Mouse (Mus musculus) adipocyte (in vitro differentiated cells): ENCODE data around the gene Hist1h2af.

ENCODE experiments used
- DNase-seq: peaks from one replicate; pipeline ENCODE4 v3.0.0-alpha.2; 2016; ENCODE audit warnings: low spot score

Gene Hist1h2af

GRCm38 (mm10) chr13:23533560-23534367, at the start of gene Hist1h2af:
Gene Hist1h2af, plus strand, starts transcription at chr13:23533906.
- peak; percentile 83 for DNase-seq

- DNase-seq = no peak
Observed at GRCm38 (mm10) chr13:23485271-23485670, 48.4 kb upstream of the Hist1h2af start.

GRCm38 (mm10) chr13:23488400-23489322, 45.0 kb upstream of the Hist1h2af start, which contains the start of gene Btn2a2:
Gene Btn2a2, minus strand, starts transcription at chr13:23488857.
- DNase-seq = no peak

GRCm38 (mm10) chr13:23490863-23491262, 42.8 kb upstream of the Hist1h2af start:
- DNase-seq = no peak

DNA sequence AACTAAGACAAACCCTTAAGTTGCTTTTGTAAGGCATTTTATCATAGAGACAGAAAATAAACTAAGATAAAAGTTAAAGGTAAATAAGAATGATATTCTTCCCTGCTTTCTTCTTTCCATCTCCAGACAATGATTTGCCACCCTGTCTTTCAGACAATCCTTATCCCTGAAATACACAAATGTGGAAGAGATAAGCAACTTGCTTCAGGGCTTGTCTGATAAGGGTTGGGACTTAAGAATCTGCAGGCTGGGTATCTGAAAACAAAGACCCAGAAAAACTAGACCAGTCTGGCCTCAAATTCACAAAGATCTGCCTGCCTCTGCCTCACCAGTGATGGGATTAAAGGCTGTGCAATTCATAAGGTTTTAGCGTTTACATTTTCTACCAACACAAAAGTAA, 42.4 kb upstream of the Hist1h2af start:
- DNase-seq = no peak

DNA sequence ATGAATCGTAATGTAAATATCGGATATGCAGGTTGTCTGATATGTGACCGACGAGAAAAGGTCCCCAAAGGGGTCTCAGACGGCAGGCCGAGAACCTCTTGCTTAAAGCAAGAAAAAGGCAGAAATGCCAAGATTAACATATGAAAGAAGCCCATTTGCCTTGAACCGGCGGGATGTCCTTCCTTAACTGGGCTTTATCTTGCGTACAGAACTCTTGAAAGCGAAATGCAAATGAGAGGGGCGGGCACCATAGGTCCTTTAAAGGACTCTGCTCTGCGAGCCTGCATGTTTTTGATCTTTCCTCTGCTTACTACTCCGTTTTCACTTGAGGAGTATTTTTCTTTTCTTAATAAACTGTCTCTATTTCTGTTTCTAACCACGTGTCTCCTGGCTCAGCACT, 41.7 kb upstream of the Hist1h2af start:
- DNase-seq = no peak

- DNase-seq = no peak
Observed at GRCm38 (mm10) chr13:23495526-23495925, 38.2 kb upstream of the Hist1h2af start.

DNA sequence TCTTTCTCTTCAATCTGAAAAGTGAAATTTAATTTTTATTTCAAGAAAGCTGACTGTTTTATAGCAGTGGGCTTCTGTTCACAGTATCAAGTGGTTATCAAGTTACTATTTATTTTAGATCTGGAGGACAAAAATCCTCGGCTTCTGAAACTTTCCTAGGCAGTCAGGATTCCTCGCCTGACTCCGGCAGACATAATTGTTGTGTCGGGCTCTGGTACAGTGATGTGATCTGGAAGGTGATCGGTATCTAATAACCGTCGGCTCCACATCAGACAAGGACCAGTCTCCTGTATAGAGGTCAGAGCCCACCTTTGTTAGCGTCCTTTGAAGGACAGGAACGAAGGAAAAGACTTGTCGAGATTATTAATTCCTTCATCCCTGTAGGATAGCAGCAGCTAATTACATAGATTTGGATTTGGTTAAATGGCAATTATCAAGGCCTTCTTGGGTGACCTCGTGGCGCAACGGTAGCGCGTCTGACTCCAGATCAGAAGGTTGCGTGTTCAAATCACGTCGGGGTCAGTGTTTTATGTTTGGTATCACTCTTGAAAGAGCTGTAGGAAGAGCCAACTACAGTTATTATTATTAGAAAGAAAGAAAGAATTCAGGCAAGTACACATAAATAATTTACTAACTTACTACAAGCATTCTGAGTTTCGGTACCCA, 35.9 kb upstream of the Hist1h2af start:
- peak; percentile 50 for DNase-seq

DNA sequence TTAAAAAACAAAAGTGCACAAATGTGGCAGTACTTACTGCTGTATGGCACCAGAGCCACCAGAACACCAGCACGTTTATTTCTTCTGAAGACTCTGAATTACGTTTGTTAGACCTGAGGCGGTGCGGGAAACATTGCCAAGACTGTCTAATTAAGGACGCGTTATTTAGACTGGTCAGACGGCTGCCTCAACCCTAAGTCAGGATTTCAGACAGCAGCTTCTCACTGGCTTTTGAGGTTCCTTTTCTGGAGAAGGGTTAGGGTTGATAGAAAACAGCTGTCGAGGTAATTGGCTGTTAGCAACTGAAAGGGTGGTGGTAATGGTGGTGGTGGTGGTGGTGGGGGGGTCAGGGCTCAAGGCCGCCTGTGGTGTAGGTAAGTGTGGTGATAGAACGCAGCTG, 35.1 kb upstream of the Hist1h2af start:
- no peak for DNase-seq

GRCm38 (mm10) chr13:23499943-23500342, 33.8 kb upstream of the Hist1h2af start:
- DNase-seq = no peak

- no peak for DNase-seq
Observed at GRCm38 (mm10) chr13:23500424-23501200, 33.1 kb upstream of the Hist1h2af start.

- no peak for DNase-seq
Observed at GRCm38 (mm10) chr13:23501511-23501910, 32.2 kb upstream of the Hist1h2af start.

DNA sequence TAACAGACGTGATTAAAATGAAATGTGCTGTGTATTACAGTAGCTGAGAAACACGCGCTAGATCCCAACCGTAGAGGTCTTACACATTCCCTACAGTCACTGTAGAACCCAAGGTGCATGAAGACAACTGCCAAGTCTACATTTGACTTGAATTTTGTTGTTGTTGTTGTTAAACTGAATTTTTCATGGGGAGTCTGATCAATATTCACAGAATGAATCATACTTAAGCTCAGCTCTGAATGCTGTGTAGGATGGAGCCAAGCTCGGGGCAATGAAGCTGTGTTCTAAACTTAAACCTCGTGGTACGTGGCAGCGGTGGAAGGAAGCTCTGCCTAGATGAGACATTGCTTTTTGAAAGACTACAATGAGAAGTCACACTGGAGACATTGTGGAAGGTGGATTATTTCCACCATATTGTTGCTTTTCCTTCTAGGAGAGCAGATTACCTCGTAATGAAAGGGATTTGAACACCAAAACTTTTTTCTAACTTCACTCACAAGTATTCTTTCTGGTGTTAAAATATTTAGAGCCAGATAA, 31.6 kb upstream of the Hist1h2af start:
- no peak for DNase-seq

DNA sequence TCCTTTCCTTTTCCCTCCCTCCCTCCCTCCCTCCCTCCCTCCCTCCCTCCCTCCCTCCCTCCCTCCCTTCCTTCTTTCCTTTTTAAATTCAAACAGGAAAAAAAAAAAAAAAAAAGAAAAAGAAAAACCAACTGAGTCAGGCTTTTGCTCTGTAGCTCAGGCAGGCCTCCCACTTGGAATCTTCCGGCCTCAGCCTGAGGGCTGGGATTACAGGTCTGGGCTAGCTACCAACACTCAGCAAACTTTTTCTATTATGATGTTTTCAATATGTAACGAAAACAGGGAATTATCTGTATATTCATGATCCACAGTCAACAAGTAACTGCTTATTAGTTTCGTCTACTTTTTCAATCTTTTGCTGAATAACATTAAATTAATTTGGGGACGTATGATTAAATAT, 30.8 kb upstream of the Hist1h2af start:
- DNase-seq = no peak

GRCm38 (mm10) chr13:23503797-23504196, 29.9 kb upstream of the Hist1h2af start:
- peak; percentile 43 for DNase-seq

DNA sequence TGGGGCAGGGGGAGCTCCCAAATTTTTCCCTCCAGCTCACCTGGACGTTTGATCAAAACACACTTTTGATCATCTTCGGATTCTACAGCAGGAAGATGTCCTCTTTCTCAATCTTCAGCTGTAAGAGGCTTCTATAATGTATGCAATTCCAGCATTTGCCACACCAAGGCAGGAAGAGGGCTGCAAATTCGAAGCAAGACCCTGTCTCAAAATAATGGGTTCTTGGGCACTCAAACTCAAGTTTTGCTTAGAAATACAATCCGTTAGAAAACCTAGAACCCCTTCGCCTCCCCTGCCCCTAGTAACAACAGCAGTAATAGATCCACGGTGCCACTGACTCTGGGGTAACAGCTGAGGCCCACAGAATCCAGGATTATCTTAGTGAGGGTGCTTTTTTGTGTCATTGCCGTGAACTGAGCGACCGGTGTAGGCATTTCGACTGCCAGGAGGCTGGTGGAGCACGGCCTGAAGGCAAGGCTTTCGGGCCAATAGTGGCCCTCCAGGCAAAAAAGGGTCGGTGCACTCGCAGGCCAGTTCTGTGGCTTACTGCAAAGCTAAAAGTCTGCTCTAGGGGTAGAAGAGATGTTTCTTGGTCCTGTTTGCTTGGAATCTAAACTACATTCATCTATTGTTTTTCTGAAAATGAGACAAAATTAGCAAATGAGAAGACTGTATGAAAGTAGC, 27.9 kb upstream of the Hist1h2af start:
- DNase-seq = no peak

DNA sequence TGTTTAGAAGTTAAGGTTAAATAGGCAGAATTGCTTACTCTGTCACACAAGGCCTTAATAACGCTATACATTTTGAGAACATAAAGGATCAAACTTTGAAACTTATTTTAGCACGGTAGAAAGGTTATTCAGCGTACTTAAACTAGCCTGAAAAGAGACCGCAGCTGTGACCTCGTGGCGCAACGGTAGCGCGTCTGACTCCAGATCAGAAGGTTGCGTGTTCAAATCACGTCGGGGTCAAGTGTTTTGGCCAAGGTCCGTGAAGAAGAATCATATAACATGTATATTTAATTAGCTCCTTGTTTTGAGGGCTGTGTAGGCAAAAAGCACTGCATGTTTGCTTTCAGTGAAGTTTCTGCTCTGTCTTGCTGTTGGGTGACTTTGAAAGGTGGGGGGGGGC, 27.4 kb upstream of the Hist1h2af start:
- peak; percentile 59 for DNase-seq

- DNase-seq = no peak
Observed at GRCm38 (mm10) chr13:23506819-23507515, 26.7 kb upstream of the Hist1h2af start.

DNA sequence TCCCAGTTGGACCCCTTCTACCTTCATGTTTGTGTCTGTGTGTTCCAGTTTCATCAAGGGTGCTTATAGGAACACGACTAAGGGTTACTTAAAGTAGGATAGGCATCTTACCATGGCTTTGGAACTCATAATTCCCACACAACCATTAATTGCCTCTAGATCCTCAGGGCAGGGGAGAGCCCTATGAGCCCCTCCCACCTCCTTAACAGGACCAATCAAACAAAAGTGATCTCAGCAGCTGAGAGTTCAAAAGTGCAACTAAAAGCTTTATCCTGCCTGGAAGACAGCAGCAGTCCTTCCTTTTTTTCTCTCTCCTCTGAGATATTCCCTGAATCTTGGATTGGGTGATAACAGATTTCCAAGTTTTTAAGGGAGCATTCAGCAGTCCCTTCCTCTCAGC, 23.6 kb upstream of the Hist1h2af start:
- no peak for DNase-seq

- no peak for DNase-seq
Observed at GRCm38 (mm10) chr13:23513517-23513916, 20.2 kb upstream of the Hist1h2af start.
